Mouse (Mus musculus) heart, adult 2 months (tissue): ENCODE data around the gene Eno1.

Experiments
- CTCF ChIP-seq: fragments of 200-600 bp; IDR thresholded peaks from 2 replicates; pipeline ENCODE4 v1.8.1; 2022; ENCODE audit warnings: antibody characterized with exemption, mild to moderate bottlenecking, moderate library complexity
- EP300 ChIP-seq: fragments of 200-500 bp; IDR thresholded peaks from 2 replicates; pipeline ENCODE4 v1.6.1; 2011; ENCODE audit warnings: low read depth, low read length, control low read depth; ENCODE audit not compliant: insufficient read depth
- POLR2A ChIP-seq: fragments of 200-500 bp; IDR thresholded peaks from 2 replicates; pipeline ENCODE4 v1.6.1; 2011; ENCODE audit warnings: mild to moderate bottlenecking, low read depth, low read length, control low read depth; ENCODE audit not compliant: insufficient read depth

DNA sequence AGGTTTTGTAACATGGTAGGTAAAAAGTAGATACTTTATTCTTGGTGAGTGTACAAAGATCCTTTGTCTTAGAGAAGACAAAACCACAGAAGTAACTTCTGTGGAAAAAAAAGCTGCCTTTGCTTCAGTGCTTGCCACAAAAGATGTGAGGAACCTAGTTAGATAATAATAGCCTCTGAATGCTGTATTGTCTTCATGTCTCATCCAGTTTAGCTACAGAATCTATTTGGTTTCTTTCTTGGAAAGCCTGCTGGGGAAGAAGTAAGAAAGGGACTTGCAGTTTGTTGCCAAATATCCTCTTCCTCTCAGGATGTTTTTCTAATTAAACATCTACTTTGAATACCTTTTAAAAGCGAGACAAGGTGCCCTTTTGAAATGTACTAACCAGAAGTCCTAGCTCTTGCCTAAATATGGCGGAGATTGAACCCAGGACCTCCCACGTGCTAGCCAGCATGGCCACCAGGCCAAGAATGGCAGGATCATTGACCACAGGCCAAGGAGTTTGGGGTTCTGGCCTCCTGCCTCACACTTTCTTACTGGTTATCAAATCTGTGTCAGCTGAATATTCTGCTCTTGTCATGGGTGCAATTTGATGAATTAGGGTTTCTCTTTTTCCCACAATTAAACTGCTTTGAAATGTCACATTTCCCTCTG is 2.0 kb downstream of the Eno1 start:
- no peak for TF ChIP-seq CTCF
- no peak for TF ChIP-seq EP300
- no peak for TF ChIP-seq POLR2A
